Mouse (Mus musculus) liver, embryonic 14.5 days (tissue): Measurements from ENCODE around the gene Fam57b.

Source experiments
- CTCF ChIP-seq: IDR thresholded peaks from 2 replicates; pipeline ENCODE4 v1.5.1; 2016; ENCODE audit warnings: antibody characterized with exemption, low read depth, control low read depth
- EP300 ChIP-seq: IDR thresholded peaks from 2 replicates; pipeline ENCODE4 v1.6.1; 2016; ENCODE audit warnings: antibody characterized with exemption, low read depth

DNA sequence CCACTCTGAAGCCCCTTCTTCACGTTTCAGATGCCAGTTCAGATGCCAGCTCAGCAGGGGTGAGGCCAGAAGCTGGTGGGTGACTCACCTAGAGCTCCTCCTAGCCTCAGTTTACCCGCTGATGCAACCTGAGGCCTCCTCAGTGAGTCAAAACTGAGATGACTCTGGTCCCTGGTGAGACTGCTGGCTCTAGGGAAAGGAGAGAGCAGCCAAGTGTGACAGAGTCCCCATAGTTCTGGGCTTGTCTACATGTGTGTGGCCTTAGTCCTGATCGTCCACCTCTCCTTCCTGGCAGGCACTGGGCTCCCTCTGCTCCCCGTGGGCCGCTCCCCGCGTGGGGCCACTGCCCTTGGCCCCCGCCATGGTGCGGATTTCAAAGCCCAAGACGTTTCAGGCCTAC lies 20.0 kb upstream of the Fam57b start:
- TF ChIP-seq CTCF (no peak), EP300 (no peak)
